Mouse (Mus musculus) ovary, adult 18-20 months (tissue): Measurements from ENCODE around the gene Zfhx3.

Source experiments
- DNase-seq: peaks from one replicate; pipeline ENCODE4 v3.0.0; 2022; ENCODE audit warnings: low spot score, mixed read lengths

Gene Zfhx3

DNA sequence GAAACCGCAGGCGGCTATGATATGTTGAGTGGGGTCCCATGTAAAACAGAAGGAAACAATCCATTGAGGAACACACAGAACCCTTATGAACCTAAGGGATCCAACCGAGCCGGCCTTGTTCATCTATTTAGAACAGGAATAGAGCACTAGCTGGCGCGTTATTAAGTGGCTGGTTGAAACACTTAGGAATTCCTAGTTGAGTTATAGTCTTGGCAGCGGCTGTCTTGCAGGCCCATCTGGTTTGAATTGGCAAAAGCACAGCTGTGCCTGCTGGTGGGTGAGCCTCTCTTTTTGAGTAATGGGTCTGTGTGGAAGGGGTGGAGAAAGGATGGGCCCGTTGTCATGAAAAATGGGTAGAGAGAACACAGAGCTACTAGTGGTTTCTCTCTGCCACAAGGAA is 610.1 kb downstream of the Zfhx3 start:
- DNase-seq, result no peak

DNA sequence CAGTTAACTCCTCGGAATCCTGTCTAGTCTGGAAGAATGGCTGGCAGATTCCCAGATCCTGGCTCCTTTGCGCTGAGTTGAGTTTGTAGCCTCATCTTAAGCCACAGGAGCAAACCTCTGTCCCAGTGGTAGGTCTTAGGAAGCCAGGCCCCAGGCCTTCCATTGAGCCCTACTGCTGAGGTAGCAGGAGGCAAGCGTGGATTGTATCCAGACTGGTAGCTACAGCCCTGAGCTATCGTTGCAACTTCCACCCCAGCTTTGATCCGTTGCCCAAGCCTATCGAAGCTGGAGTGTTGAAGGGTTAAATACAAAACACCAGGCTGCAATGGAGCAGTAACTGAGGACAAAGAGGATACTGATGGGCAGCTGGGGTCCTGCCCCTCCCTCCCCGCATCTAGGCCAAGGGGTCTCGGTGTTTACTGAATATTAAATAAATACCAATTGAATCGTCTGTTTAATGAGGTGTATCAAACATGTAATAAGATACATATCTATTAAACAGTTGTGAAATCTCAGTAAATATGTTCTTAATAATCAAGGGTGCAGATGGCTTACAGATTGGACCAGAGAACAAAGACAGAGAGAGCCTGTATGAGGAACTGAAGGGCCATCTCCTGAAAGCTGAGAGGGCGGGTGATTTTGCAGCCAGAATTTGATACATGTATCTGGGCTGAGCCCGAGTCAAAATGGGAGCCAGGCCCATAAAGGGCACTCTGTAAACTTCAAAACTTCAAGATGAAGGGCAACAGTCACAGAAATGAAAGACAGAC is 611.5 kb downstream of the Zfhx3 start:
- no peak for DNase-seq

DNA sequence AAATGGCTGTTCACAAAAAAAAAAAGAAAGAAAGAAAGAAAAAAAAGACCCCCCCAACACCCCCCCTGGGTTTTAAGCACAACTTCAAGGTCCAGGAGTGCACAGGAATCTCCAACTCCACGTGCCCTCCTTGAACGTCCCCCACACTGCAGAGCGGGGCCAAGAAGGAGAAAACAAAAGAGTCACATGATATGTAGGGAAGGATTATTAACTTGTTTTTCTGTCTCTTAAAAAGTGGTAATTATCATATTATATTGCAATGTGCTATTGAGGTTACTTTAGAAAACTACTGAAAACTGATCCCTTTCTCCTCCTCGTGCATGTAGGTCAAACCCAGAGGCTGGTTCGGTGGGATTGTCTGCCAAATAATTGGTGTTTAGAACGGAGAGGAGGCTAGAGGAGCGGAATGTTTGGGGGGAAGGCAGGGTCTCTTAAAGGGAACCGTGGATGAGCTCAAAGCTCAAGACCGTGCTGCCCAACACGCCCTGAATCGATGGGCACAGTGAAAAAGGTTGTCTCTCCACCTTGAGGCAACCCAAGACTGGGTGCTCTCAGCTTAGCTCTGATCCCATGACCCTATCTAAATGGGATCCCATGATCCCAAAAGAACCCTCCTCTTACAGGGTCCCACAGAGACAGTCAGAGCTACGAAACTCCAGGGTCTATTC is 612.3 kb downstream of the Zfhx3 start:
- no peak for DNase-seq

DNA sequence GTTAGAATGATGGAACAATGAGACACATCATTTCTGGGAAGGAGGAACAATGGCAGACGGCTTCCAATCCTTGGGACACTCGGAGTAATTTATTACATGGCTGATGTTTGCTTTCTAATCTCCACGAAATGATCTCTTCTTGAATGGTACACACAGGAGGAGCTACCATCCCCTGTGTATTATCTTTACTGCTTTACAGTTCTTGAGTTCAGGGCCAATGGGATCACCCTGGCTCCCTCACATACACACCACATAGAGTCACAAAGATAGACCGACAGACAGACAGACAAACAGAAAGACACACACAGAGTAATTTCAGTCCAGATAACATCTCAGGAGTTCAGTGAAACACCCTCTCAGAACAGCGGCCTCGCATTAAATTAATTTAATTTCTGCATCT is 621.0 kb downstream of the Zfhx3 start:
- DNase-seq, result no peak

DNA sequence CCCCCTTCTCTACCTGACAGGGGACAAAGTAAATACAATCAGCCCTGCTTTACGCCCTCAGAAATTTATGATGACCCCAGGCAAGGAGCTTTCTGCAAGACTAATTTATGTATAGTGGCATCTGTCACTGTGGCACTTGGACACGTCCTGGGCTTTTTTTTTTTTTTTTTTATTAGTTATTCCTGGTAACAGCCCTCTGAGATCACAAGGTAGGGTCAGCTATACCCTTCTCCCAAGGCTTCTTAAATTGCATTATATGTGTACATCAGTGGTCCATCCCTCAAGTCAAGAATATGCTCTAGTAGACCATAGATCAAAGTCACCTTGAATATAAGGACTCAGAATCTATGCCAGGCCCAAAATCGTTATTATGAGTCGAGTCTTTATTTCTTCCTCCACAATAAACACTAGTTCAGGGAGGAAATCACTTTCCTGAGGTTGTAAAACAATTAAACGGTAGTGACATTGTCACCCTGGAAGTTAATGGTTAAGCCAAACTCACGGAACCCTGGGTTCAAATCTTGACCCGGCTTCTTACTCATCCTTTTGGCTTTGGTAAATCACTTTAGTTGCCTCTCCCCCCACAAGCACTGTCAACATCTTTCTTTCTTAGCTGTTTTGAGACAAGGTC is 621.6 kb downstream of the Zfhx3 start:
- no peak for DNase-seq

DNA sequence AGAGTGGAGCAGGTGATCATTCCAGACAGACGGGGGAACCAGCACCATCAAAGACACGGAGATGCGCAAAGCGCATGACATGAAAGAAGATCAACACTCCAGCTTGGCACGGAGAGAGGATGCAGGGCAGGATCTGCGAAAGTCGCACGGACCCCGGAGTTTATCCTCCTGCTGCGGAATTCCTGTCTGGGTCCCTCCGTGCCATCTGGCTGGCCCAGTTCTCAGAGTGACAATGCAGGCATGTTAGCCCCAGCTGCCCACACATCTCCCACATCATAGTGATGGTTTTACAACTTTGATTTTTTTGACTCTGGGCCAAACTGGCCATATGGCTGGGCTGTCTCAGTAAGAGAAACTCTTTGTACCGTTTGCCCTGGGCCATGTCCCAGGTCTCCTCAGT is 623.6 kb downstream of the Zfhx3 start:
- no peak for DNase-seq

DNA sequence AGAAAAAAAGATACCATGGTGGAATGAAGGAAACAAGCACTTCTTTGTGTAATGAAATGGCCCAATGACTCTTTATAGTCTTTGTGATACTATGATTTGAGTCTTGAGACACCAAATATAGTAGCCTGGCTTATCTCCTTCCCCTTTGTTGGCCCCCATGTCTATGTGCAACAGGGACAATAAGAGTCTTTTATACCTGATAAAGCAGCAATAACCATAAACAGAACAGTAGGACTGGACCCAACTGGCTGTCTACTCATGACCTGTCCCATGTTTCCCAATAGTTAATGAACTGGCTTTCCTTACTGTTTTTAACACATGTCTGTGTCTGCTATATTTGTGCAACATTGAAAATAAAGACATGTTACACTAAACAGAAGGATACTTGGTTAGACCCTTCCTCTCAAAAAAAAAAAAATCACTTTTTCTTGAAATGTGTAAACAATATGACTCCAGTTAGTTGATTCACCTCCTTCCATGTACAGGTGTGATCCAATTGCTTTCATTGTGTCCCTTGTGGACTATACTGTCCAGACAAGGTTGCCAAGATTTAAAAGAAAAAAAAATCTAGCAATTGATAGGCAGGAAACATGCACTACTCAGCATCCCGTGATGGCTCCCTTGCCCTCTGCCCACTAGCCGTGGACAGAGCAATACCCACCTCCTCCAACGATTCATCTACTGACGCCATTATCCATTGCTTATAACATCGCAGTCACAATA is 631.0 kb downstream of the Zfhx3 start:
- DNase-seq, result no peak

DNA sequence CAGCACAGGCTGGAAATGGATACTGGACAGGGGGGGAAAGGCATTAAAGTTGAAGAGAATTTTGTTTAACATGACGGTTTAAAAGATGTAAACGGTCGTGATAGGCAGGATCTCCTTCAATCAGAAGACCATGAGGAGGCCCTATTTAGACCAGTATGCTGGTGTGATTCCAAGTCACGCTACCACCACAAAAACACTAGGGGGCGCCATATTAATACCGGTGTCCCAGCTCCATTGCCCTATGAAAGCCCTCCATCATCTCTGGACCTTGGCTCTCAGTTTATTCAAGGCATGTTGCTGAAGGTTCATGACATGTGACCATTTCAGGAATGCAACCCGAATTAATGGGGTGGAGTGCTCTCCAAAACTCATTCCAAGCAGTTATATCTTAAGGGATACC is 631.7 kb downstream of the Zfhx3 start:
- peak; percentile 33 for DNase-seq

DNA sequence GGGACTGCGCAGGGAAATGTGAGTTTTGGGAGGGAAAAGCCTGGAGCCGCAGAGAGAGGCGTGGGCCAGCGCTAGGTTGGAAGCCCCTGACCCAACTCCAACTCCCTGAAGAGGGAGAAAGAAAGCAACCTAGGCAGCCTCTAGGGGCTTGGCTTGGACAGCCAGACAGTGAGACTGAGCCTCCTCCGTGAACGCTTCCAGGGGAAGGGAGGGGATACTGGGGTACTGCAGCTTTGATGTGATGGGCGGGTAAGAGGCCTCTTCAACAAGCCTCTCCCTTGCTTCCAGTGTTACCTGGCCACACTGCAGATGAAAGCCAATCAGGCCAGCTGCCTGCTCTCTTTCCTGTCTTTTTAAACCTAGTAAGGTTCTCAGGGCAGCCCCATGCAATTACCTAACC is 635.1 kb downstream of the Zfhx3 start:
- DNase-seq, result no peak

DNA sequence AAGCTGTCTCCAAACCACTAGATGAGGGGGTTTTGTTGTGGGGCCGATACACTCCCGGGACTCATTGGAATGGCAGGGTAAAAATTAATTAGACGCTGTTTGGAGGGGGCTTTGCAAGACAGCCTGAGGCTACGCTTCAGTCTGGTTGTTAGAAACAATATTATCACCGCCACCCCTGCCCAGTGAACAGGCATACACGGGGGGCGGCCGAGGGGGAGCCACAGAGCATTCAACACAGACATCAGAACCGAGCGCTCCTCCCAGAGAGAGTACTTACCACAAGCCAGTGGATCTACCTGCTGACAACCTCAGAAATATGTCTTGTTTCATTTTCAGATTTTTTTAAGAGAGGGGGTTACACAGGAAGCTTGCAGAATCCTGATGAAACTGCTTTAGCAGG is 635.9 kb downstream of the Zfhx3 start:
- no peak for DNase-seq

DNA sequence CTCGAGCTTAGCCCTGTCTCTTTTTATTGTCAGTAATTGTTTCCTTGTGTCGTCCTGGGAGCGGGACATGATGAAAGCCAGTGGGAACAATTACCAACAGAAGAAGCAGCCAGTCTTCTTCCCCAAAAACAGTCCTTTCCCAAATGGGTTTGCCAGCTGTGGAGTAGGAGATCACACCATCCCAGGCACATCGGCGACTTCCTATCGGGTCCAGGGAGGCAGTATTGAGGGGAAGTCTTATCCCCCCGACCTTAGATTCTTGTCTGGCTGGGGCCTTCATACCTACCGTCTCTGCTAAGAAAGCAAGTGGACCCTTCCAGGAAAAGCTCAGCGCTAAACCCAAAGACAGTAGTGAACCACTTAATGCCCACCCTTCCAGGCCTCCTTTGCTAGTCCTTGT is 637.4 kb downstream of the Zfhx3 start:
- no peak for DNase-seq

DNA sequence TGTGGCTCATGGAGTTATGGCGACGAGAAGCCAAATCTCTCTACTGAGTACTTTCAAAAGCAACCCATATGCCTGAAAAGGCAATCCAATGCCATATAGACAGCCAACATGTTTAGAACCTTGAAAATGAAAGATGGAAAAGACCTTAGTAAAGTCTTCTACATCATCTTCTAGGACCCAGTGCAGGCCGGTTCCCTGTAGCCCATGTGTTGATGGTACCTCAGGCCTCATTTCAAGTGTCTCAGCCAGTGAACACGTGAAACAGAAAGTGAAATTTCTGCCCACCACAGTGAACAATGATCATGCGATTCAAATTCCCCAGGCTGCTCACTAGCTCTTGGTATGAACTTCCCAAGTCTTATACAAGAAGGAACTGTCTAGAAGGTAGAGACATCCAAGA is 637.9 kb downstream of the Zfhx3 start:
- DNase-seq, result no peak

DNA sequence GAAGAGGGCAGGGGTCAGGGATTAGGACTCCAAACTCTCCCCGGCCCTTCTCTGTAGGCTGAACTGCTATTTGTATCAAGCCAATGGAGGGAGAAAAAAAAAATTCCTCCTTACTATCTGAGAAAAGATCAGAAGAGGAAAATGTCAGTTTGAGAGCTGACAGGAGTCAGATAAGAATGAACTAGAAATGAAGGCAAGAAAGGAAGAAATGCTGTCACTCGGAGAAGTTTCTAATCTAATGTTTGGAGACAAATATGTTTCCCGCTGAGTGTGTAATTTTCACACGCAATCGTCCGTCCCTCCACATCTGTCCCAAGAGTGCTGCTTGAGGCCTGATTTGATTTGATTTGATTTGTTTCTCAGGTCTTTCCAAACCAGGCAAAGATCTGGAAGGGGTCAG is 639.1 kb downstream of the Zfhx3 start:
- DNase-seq, result no peak

DNA sequence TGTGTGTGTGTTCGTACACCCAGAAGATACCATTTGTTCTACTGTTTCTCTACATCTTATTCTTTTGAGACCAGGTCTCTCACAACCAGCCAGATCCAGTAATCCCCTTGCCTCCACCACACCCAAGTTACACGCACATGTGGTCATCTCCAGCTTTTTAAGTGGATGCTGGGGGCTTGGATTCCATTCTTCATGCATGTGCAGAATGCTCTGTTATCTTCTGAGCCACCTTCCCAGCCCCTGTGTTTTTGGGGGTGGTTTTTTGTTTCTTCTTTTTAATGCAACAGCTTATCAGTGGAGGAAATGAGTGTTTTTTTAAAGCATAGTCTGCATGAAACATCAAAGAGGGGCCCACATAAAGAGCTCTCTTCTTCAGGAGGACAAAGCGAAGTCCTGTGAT is 639.8 kb downstream of the Zfhx3 start:
- no peak for DNase-seq

DNA sequence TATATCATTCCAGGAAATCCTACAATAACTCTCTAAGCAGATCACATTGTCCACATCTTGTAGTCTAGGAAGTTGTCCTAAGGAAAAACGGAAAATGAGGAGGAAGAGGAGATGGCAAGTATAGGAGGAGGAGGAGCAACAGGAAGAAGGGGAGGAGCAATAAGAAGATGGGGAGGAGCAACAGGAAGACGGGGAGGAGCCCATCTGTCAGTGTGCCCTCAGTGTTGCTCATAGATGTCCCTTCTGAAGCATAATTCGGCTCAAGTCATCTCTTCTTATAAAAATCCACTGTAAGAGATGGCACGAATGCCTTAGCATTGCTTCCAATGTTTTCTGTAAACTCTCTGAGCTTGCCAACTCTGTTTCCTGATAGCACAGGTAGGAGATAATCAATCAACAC is 640.8 kb downstream of the Zfhx3 start:
- no peak for DNase-seq

DNA sequence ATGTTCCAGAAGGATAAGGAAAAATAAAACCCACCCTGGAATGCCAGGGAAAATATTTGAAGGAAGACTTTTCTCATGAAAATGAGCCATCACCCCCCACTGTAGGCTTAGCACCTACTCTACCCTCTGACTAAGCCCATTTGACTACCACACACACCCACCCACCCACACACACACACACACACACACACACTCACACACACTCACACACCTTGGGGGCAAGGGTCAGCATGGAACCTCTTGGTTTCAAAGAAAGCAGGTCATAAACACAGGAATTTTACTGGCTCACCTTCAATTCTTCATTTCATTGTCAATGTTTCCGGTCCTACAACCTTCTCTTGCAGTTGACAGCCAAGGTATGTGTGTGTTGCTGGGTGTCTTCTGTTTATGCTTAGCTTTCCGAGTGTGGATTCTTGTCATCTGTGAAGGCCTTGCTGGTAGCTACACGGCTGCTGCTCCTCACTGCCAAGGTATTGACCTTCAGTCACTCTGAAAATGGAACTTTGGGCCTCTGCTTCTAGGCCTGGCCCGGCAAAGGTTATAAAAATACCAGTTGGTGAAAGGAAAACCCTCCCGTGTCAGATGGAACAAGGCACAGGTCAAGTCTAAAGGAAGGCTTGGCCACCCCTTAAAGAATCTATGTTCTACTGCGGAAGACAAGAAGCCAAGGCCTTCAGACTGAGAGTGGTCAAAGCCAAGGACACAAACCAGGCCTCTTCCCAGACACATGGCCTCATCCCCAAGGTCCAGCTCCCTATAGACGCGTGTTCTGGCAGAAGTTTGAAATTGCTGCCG is 641.6 kb downstream of the Zfhx3 start:
- peak; percentile 29 for DNase-seq

DNA sequence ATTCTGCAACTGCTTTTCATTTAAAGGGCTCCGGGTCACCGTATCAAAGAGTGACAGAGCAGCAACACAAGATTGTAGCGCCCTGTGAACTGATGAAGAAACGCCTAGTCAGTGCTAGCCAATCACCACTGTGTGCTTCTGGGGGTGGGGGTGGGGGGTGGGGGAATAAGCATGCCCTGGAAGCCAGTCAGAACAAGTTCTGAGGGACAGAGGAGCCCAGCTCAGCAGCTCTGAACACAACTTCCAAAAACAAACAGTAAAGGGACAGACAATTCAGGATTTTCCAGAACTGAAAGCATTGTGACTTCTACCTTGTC is 642.2 kb downstream of the Zfhx3 start:
- no peak for DNase-seq

DNA sequence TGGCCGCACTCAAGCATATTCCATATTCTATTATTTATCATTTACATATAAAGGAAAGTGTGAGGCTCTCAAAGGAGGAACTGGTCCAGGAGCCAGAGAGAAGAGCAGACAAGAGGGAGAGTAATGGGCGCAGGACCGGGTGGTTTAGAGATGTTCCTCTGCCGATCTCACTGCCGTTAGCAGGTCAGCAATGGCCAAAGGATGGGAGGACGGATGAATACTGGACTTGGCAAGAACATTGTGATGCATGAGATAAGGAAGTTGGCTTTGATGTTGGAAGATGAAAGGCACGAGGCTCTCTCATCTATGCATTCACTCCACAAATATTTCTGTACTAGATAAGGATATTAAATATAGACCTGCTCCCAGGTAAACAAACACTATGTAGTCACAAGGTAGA is 648.6 kb downstream of the Zfhx3 start:
- no peak for DNase-seq

DNA sequence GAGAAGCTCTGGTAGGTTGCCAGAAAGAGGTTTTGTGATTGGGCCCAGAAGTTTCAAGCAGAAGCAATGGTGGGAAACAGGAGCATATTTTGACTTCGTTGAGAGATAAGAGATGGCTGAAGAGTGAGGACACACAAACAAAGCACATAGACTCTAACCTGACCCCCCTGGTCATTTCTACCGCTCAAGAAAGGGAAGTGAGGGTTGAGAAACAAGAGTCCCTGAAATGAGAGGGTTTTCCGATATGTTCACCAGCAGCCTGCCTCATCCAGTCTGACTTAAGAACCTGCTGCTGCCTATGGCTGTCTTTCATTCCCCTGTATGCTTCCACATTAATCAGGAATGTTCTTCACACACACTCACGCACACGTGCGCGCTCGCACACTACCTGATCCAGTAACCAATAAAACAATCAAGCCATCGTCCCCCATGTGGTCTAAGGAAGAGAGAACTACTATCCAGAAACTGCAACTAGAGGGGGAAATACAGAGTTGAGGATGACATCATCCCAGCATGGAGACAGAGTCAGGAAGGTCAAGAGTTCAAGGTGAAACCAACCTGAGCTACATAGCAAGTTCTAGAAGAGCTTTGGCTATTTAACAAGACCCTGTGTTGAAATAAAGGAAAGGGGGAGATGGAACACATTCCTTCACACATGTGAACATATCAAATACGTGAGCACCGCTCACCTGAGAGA is 649.7 kb downstream of the Zfhx3 start:
- no peak for DNase-seq

DNA sequence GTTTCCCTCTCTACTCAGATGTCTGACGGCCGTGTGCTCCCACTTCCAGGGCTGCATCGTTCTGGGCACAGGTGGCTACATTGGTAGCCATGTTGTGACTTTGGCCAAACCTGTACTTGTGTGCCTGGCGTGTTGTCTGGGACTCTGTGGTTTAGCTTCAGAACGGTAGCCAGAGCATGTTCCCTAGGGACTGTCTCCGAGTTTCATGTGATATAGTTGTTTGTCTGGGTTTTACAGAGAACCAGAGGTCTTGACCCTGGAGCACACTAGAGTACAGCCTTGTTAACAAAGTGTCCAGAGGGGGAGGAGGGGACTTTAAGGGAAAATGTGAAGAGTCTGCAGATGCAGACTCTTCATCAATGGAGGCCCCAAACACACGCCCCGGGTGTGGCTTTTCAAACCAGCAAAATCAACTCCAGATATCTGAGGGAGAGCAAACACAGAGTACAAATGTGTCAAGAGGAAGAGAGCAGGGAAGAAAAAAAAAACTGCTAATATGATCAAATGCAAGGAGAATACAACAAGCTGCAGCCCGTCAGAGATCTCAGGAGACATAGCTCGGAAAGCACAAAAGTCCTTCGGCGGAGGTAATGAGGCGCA is 650.6 kb downstream of the Zfhx3 start:
- DNase-seq, result no peak

DNA sequence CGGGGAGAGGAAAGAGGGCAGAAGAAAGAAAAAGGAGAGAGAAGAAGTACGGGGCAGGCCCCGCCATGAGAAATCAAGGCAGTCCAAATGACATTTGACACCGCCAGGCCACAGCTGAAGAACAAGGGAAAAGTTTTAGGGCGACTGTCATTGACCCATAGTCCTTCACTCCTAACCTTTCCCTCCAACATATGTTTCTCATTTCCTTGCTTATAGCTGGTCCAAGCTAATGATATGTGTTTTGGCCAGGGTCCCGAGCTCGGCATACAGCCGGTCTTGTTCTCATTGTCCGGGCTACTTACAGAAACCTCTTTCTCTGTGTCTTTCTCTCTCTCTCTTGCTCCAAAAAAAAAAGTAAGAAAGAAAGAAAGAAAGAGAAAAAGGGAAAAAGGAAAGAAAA is 651.4 kb downstream of the Zfhx3 start:
- DNase-seq, result no peak
